Mouse (Mus musculus) forebrain, embryonic 14.5 days (tissue): Measurements from ENCODE around the gene Zbtb39. TPM values are rescaled to one million over a fixed set of nuclear protein-coding genes. Genes with fewer than 3 reads are reported as not detected.

Source experiments
- ATAC-seq: fragments of 200-750 bp; cut with Nextera tagmentation; 2 replicates; pipeline ENCODE4 v1.8.0; 2017; ENCODE audit warnings: mild to moderate bottlenecking, moderate library complexity
- DNase-seq: peaks from one replicate; pipeline ENCODE4 v3.0.0-alpha.2; 2015; ENCODE audit warnings: low spot score
- H3K27ac ChIP-seq: fragments of 300-500 bp; sonication (generic); 2 replicates; pipeline ENCODE4 v1.5.1; 2014; ENCODE audit warnings: low read depth, mild to moderate bottlenecking, control low read depth, low read length, moderate library complexity
- H3K27me3 ChIP-seq: fragments of 300-500 bp; sonication (generic); replicated peaks from 2 replicates; pipeline ENCODE4 v1.6.1; 2014; ENCODE audit warnings: low read length, control low read depth, mixed read lengths; ENCODE audit not compliant: control insufficient read depth, insufficient read depth
- H3K36me3 ChIP-seq: fragments of 300-500 bp; sonication (generic); 2 replicates; pipeline ENCODE4 v1.6.1; 2014; ENCODE audit warnings: low read length, control low read depth; ENCODE audit not compliant: control insufficient read depth, insufficient read depth
- H3K4me1 ChIP-seq: fragments of 300-500 bp; sonication (generic); 2 replicates; pipeline ENCODE4 v1.6.1; 2014; ENCODE audit warnings: antibody characterized with exemption, low read length, control low read depth; ENCODE audit not compliant: control insufficient read depth, insufficient read depth
- H3K4me2 ChIP-seq: fragments of 300-500 bp; sonication (generic); 2 replicates; pipeline ENCODE4 v1.6.1; 2014; ENCODE audit warnings: mild to moderate bottlenecking, control low read depth, low read length
- H3K4me3 ChIP-seq: fragments of 300-500 bp; sonication (generic); 2 replicates; pipeline ENCODE4 v1.5.1; 2014; ENCODE audit warnings: low read depth, low read length, control low read depth
- H3K9ac ChIP-seq: fragments of 300-500 bp; sonication (generic); 2 replicates; pipeline ENCODE4 v1.6.1; 2014; ENCODE audit warnings: mild to moderate bottlenecking, low read length, control low read depth, moderate library complexity
- H3K9me3 ChIP-seq: fragments of 300-500 bp; sonication (generic); replicated peaks from 2 replicates; pipeline ENCODE4 v1.6.1; 2016; ENCODE audit warnings: low read length, control low read depth, mixed read lengths; ENCODE audit not compliant: control insufficient read depth
- WGBS: fragments of 180-500 bp; shearing (Covaris S2); extraction: QIAGEN DNeasy Blood & Tissue Kit; methylation state at CpG from one replicate; pipeline ENCODE4 v1.1.7; 2014; 5-methylcytosine and 5-hydroxymethylcytosine counted together
- polyA plus RNA-seq: library from polyadenylated mRNA; unstranded; fragments of >200 nt; fragmentation: Nextera tagmentation; extraction: Ambion mirVana; gene quantifications from 2 replicates; pipeline ENCODE4 v1.2.1, GENCODE M21; 2014

The Zbtb39 gene
- polyA plus RNA-seq, 1 experiment from 2014 or later: 5.0 TPM

GRCm38 (mm10) chr10:127730285-127730932 lies 8.9 kb upstream of the Zbtb39 start:
- H3K9me3 ChIP-seq: no peaks in the 10 kb centered on the region
- no peaks in the 10 kb centered on the region; the same call in 1 of the 2 replicates for H3K27me3 ChIP-seq
- H3K9ac ChIP-seq: 0 out of 2 replicates have a peak overlapping the region, but pooled peaks have one; percentile 2
- H3K4me3 ChIP-seq: no peak overlapping the region
- no peak overlapping the region for H3K4me2 ChIP-seq
- ATAC-seq (no peak), DNase-seq (no peak)
- peaks cover 7% of the 10 kb centered on the region; the same call in 1 of the 2 replicates for H3K4me1 ChIP-seq
- no peaks in the 10 kb centered on the region for H3K36me3 ChIP-seq
- no peak overlapping the region for H3K27ac ChIP-seq
- 49% methylated on average over 11 of the region's 11 CpGs for WGBS

GRCm38 (mm10) chr10:127730933-127731310 lies 8.4 kb upstream of the Zbtb39 start:
- no peak overlapping the region for H3K27ac ChIP-seq
- no peak for ATAC-seq
- H3K4me3 ChIP-seq: no peak overlapping the region
- no peaks in the 10 kb centered on the region for H3K9me3 ChIP-seq
- peaks cover 7% of the 10 kb centered on the region; the same call in 1 of the 2 replicates for H3K4me1 ChIP-seq
- DNase-seq: no peak
- H3K4me2 ChIP-seq: no peak overlapping the region
- 5% methylated on average over 9 of the region's 9 CpGs for WGBS
- H3K36me3 ChIP-seq: no peaks in the 10 kb centered on the region
- no peaks in the 10 kb centered on the region; the same call in 1 of the 2 replicates for H3K27me3 ChIP-seq
- peak overlapping the region; percentile 2; the same call in 1 of the 2 replicates for H3K9ac ChIP-seq

DNA sequence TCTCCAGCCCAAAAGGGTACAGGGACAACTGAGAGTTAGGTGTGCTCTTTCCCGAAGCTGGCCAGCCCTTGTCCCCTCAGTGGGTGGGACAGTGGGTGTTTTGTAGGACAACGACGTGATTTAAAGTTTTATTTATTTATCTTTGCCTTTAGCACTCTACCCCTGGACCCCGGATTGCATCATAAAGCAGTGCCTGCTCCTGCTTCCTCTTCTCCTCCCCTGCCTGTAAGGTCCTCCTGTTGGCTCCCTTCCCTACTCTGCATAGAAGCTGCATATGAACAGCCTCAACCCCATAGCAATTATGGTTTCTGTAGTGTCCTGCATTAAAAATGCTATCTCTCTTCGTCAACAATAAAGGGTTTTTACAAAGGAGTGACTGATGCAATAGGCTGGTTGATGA lies 7.9 kb upstream of the Zbtb39 start:
- peak overlapping the region; percentile 2; the same call in 1 of the 2 replicates for H3K9ac ChIP-seq
- no peak for ATAC-seq
- no peaks in the 10 kb centered on the region; the same call in 1 of the 2 replicates for H3K27me3 ChIP-seq
- no peak overlapping the region for H3K4me3 ChIP-seq
- H3K9me3 ChIP-seq: no peaks in the 10 kb centered on the region
- no peak overlapping the region for H3K27ac ChIP-seq
- H3K36me3 ChIP-seq: no peaks in the 10 kb centered on the region
- no peak for DNase-seq
- WGBS: 32% methylated on average over 5 of the region's 5 CpGs
- no peak overlapping the region for H3K4me2 ChIP-seq
- peaks cover 7% of the 10 kb centered on the region; the same call in 1 of the 2 replicates for H3K4me1 ChIP-seq

- Histone ChIP-seq H3K27me3 (no peaks in the 10 kb centered on the region), H3K9ac (no peak overlapping the region), H3K9me3 (no peaks in the 10 kb centered on the region), H3K4me3 (no peak overlapping the region), H3K4me2 (no peak overlapping the region), H3K27ac (no peak overlapping the region), H3K36me3 (no peaks in the 10 kb centered on the region), H3K4me1 (peaks cover 4% of the 10 kb centered on the region; the same call in 1 of the 2 replicates)
- 59% methylated on average over 5 of the region's 5 CpGs for WGBS
- DNase-seq: peak; percentile 63
- no peak for ATAC-seq
These were observed 4.9 kb upstream of the Zbtb39 start for GRCm38 (mm10) chr10:127734434-127734833.

DNA sequence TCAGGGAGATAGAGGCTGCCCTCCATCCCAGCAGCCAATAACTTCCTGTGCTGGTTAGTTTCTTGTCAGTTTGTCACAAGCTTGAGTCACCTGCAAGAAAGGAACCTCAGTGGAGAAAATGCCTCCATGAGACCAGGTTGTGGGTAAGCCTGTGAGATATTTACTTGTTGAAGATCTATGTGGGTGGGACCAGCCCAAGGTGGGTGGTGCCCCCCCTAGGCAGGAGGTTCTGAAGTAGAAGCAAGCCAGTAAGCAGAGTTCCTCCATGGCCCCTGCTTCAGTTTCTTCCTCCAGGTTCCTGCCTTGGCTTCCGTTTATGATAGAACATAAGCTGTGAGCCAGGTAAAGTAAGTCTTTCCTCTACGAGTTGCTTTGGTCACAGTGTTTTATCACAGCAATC lies 3.1 kb upstream of the Zbtb39 start:
- no peaks in the 10 kb centered on the region for H3K9me3 ChIP-seq
- WGBS: 70% methylated on average over 2 of the region's 2 CpGs
- no peak overlapping the region for H3K4me2 ChIP-seq
- H3K27me3 ChIP-seq: no peaks in the 10 kb centered on the region
- H3K27ac ChIP-seq: no peak overlapping the region
- peaks cover 9% of the 10 kb centered on the region for H3K4me1 ChIP-seq
- H3K9ac ChIP-seq: no peak overlapping the region
- no peak overlapping the region for H3K4me3 ChIP-seq
- peaks cover under 1% of the 10 kb centered on the region for H3K36me3 ChIP-seq
- ATAC-seq: no peak
- no peak for DNase-seq

DNA sequence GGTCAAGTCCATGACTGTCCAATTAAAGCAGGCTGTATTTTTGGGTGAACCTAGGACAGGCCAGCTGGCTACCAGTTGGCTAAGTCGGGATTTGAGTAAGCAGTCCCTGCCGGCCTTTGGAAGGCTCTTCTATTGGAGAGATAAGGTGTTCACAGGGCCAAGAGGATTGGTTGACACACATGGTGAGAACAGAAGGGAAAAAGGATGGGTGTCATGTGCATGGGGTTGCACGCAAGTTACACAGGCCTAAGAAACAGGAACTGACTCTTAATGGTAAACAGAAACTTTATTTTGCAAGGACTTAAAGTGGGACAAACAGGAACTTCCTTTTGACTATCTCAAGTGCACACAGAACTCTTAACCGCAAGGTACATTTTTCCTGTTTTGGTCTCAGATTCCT lies 2.4 kb upstream of the Zbtb39 start:
- Histone ChIP-seq H3K4me2 (no peak overlapping the region), H3K9me3 (no peaks in the 10 kb centered on the region), H3K36me3 (peaks cover 7% of the 10 kb centered on the region), H3K4me1 (peaks cover 9% of the 10 kb centered on the region), H3K27ac (no peak overlapping the region), H3K4me3 (no peak overlapping the region), H3K9ac (no peak overlapping the region), H3K27me3 (no peaks in the 10 kb centered on the region)
- 76% methylated on average over 4 of the region's 4 CpGs for WGBS
- ATAC-seq (no peak), DNase-seq (no peak)

- Histone ChIP-seq H3K9ac (no peak overlapping the region), H3K27me3 (no peaks in the 10 kb centered on the region), H3K36me3 (peaks cover 14% of the 10 kb centered on the region), H3K4me1 (peaks cover 9% of the 10 kb centered on the region), H3K27ac (no peak overlapping the region), H3K4me3 (no peak overlapping the region), H3K9me3 (no peaks in the 10 kb centered on the region), H3K4me2 (no peak overlapping the region)
- DNase-seq (no peak), ATAC-seq (no peak)
- WGBS: 30% methylated on average over 2 of the region's 2 CpGs
These were observed 1.8 kb upstream of the Zbtb39 start for GRCm38 (mm10) chr10:127737552-127737951.

GRCm38 (mm10) chr10:127738151-127738882 lies 1.0 kb upstream of the Zbtb39 start:
- Histone ChIP-seq H3K36me3 (peaks cover 21% of the 10 kb centered on the region), H3K4me3 (0 out of 2 replicates have a peak overlapping the region, but pooled peaks have one; percentile 85), H3K27me3 (no peaks in the 10 kb centered on the region), H3K27ac (no peak overlapping the region), H3K4me2 (peak overlapping the region; percentile 68; the same call in 1 of the 2 replicates), H3K9ac (no peak overlapping the region), H3K4me1 (peaks cover 9% of the 10 kb centered on the region), H3K9me3 (no peaks in the 10 kb centered on the region)
- DNase-seq (no peak), ATAC-seq (no peak)
- 53% methylated on average over 13 of the region's 13 CpGs for WGBS
